ENCODE assay signal across 8 mouse cellular contexts in genomic region chr10:61694870-61695670, GRCm38 (mm10). TPM values are rescaled to one million over a fixed set of nuclear protein-coding genes. Genes with fewer than 3 reads are reported as not detected.
DNase-seq lines count a peak whose midpoint lies in the region; ATAC-seq and TF ChIP-seq lines count a peak whose summit lies in the region.

Gene Tysnd1 (plus strand): TSS chr10:61695514.

- H3K79me2 ChIP-seq in C2C12 (ENCODE audit: control insufficient read depth, insufficient read depth) (peaks cover 13% of the 10 kb centered on the region), myocyte (ENCODE audit: control insufficient read depth, insufficient read depth) (no peaks in the 10 kb centered on the region)
- H3K79me2 ChIP-seq in liver, adult 2 months (ENCODE audit: control insufficient read depth, insufficient read depth, low read length) = peaks cover 15% of the 10 kb centered on the region

- H3K27me3 ChIP-seq in C2C12 (ENCODE audit: control insufficient read depth, insufficient read depth, insufficient read length) = no peaks in the 10 kb centered on the region
- H3K27me3 ChIP-seq in erythroblast, embryonic 14.5 days (ENCODE audit: control insufficient read depth) = no peaks in the 10 kb centered on the region
- H3K27me3 ChIP-seq in heart, embryonic 11.5 days (ENCODE audit: control insufficient read depth, insufficient read depth, low read length) = no peaks in the 10 kb centered on the region
- H3K27me3 ChIP-seq in kidney, embryonic 16.5 days (ENCODE audit: insufficient read depth, low read length) = no peaks in the 10 kb centered on the region
- no peaks in the 10 kb centered on the region for H3K27me3 ChIP-seq in liver, adult 2 months (ENCODE audit: control insufficient read depth, insufficient read depth, low read length)
- peaks cover 4% of the 10 kb centered on the region for H3K27me3 ChIP-seq in myocyte (ENCODE audit: control insufficient read depth, insufficient read depth, insufficient read length)
- H3K27me3 ChIP-seq in splenic B cell, adult 2 months (ENCODE audit: control insufficient read depth, insufficient read depth, low read length, poor library complexity, severe bottlenecking) = no peaks in the 10 kb centered on the region

- peak within 1 kb of the TSS; percentile 86 for H3K9ac ChIP-seq in heart, embryonic 11.5 days (ENCODE audit: low read depth, low read length)
- peak within 1 kb of the TSS; percentile 77 for H3K9ac ChIP-seq in kidney, embryonic 16.5 days (replicated peaks; ENCODE audit: low read length)
- H3K9ac ChIP-seq in liver, adult 2 months (ENCODE audit: low read depth, low read length) = peak within 1 kb of the TSS; percentile 97

- peaks cover 38% of the 10 kb centered on the region for H3K36me3 ChIP-seq in C2C12 (ENCODE audit: control insufficient read depth, insufficient read depth)
- peaks cover 65% of the 10 kb centered on the region for H3K36me3 ChIP-seq in erythroblast, embryonic 14.5 days (ENCODE audit: control insufficient read depth)
- H3K36me3 ChIP-seq in heart, embryonic 11.5 days (ENCODE audit: control insufficient read depth, insufficient read depth, low read length) = peaks cover 16% of the 10 kb centered on the region
- peaks cover 38% of the 10 kb centered on the region for H3K36me3 ChIP-seq in kidney, embryonic 16.5 days (ENCODE audit: insufficient read depth, low read length)
- peaks cover 20% of the 10 kb centered on the region for H3K36me3 ChIP-seq in liver, adult 2 months (ENCODE audit: control insufficient read depth, insufficient read depth, low read length)
- H3K36me3 ChIP-seq in myocyte (ENCODE audit: control insufficient read depth, insufficient read depth) = peaks cover 22% of the 10 kb centered on the region
- H3K36me3 ChIP-seq in splenic B cell, adult 2 months (ENCODE audit: control insufficient read depth, insufficient read depth, low read length, poor library complexity, severe bottlenecking) = peaks cover 18% of the 10 kb centered on the region

- H3K4me2 ChIP-seq in heart, embryonic 11.5 days = peak within 1 kb of the TSS; percentile 100
- peak within 1 kb of the TSS; percentile 98 for H3K4me2 ChIP-seq in kidney, embryonic 16.5 days (replicated peaks; ENCODE audit: low read depth, low read length)
- peak within 1 kb of the TSS; percentile 66 for H3K4me2 ChIP-seq in myocyte (ENCODE audit: low read depth)

- peak within 1 kb of the TSS; percentile 45 for H3K4me3 ChIP-seq in C2C12 (ENCODE audit: insufficient read depth, poor library complexity, severe bottlenecking)
- H3K4me3 ChIP-seq in erythroblast, embryonic 14.5 days (replicated peaks) = peak within 1 kb of the TSS; percentile 73
- peak within 1 kb of the TSS; percentile 97 for H3K4me3 ChIP-seq in heart, embryonic 11.5 days (ENCODE audit: low read depth, low read length)
- peak within 1 kb of the TSS; percentile 83 for H3K4me3 ChIP-seq in kidney, embryonic 16.5 days (ENCODE audit: low read length)
- H3K4me3 ChIP-seq in liver, adult 2 months (ENCODE audit: insufficient read depth, low read depth, low read length) = peak within 1 kb of the TSS; percentile 88
- peak within 1 kb of the TSS; percentile 33 for H3K4me3 ChIP-seq in myocyte

- no peak for TF ChIP-seq CTCF in C2C12 (IDR thresholded peaks at IDR 0.05; ENCODE audit: control insufficient read depth, insufficient read depth, insufficient read length)
- 0 out of 2 replicates have a peak, but pooled peaks have one; percentile 12 for TF ChIP-seq CTCF in brain, embryonic 14.5 days (IDR thresholded peaks at IDR 0.05; ENCODE audit: borderline replicate concordance, extremely low read depth, insufficient read depth, insufficient read length)
- no peak for TF ChIP-seq CTCF in liver, adult 2 months (IDR thresholded peaks at IDR 0.05; ENCODE audit: low read depth, low read length)

- H3K79me3 ChIP-seq in C2C12 (ENCODE audit: low read depth) = peaks cover 2% of the 10 kb centered on the region

- no peaks in the 10 kb centered on the region for H3K9me3 ChIP-seq in erythroblast, embryonic 14.5 days (ENCODE audit: control insufficient read depth, low read length)
- no peaks in the 10 kb centered on the region for H3K9me3 ChIP-seq in heart, embryonic 11.5 days (replicated peaks; ENCODE audit: control insufficient read depth, low read length)
- no peaks in the 10 kb centered on the region for H3K9me3 ChIP-seq in kidney, embryonic 16.5 days (ENCODE audit: low read length)

- no peak within 1 kb of the TSS for H3K27ac ChIP-seq in heart, embryonic 11.5 days (ENCODE audit: low read depth, low read length)
- H3K27ac ChIP-seq in kidney, embryonic 16.5 days (ENCODE audit: low read length) = no peak within 1 kb of the TSS; the same call in 1 of the 2 replicates
- peak within 1 kb of the TSS; percentile 86 for H3K27ac ChIP-seq in liver, adult 2 months (replicated peaks; ENCODE audit: insufficient read depth, low read depth, low read length)

- H3ac ChIP-seq in C2C12 (ENCODE audit: control insufficient read depth, insufficient read length, low read depth) = peak within 1 kb of the TSS; percentile 77
- peak within 1 kb of the TSS; percentile 51 for H3ac ChIP-seq in myocyte (ENCODE audit: control insufficient read depth, insufficient read length)

- ATAC-seq in heart, embryonic 11.5 days (replicated peaks; ENCODE audit: insufficient number of reproducible peaks, low FRiP score, low TSS enrichment) = peak; percentile 90
- ATAC-seq in kidney, embryonic 16.5 days (ENCODE audit: low FRiP score, low TSS enrichment) = peak; percentile 97

- H3K4me1 ChIP-seq in erythroblast, embryonic 14.5 days (ENCODE audit: control insufficient read depth) = peaks cover 38% of the 10 kb centered on the region
- peaks cover 10% of the 10 kb centered on the region for H3K4me1 ChIP-seq in heart, embryonic 11.5 days (ENCODE audit: control insufficient read depth, insufficient read depth, low read length)
- H3K4me1 ChIP-seq in kidney, embryonic 16.5 days (ENCODE audit: insufficient read depth, low read length) = peaks cover 14% of the 10 kb centered on the region
- peaks cover 6% of the 10 kb centered on the region for H3K4me1 ChIP-seq in liver, adult 2 months (ENCODE audit: control insufficient read depth, insufficient read depth, low read length)

- WGBS in heart, embryonic 11.5 days (ENCODE audit: insufficient replicate concordance) = 1% methylated on average over 42 of the region's 42 CpGs
- WGBS in kidney, embryonic 16.5 days = 0% methylated on average over 42 of the region's 42 CpGs
- WGBS in liver, adult 2 months = 2% methylated on average over 42 of the region's 42 CpGs

- peak; percentile 60; the same call in 1 of the 2 replicates for TF ChIP-seq POLR2A in brain, embryonic 14.5 days (IDR thresholded peaks at IDR 0.05; ENCODE audit: borderline replicate concordance, extremely low read depth, insufficient read depth, insufficient read length, poor library complexity, severe bottlenecking)
- TF ChIP-seq POLR2A in liver, adult 2 months (IDR thresholded peaks at IDR 0.05; ENCODE audit: extremely low read depth, insufficient read depth, low read length) = peak; percentile 77
- TF ChIP-seq POLR2A in myocyte (IDR thresholded peaks at IDR 0.05; ENCODE audit: insufficient read length, low read depth) = peak; percentile 48

- DNase-seq in brain, embryonic 14.5 days (ENCODE audit: low read depth) = peak; percentile 99
- peak; percentile 93 for DNase-seq in liver, adult 2 months (ENCODE audit: extremely low read depth, low read depth, low spot score)
- DNase-seq in splenic B cell, adult 2 months (ENCODE audit: low read depth, low spot score) = peak; percentile 95

TF ChIP-seq in C2C12, 6 proteins besides CTCF, POLR2A, EP300 and RAD21:
- no peak for TF ChIP-seq MYOG (IDR thresholded peaks at IDR 0.05; ENCODE audit: control insufficient read depth, extremely low read depth, insufficient read length)
- TF ChIP-seq MAX (IDR thresholded peaks at IDR 0.05) = no peak
- TF ChIP-seq MYOD1 (IDR thresholded peaks at IDR 0.05; ENCODE audit: control insufficient read depth, insufficient read length, low read depth) = no peak

TF ChIP-seq in myocyte, 11 proteins besides CTCF, POLR2A, EP300 and RAD21:
- TF ChIP-seq TCF3 (IDR thresholded peaks at IDR 0.05; ENCODE audit: insufficient read length, low read depth) (no peak), SRF (IDR thresholded peaks at IDR 0.05; ENCODE audit: control insufficient read depth, insufficient read length, low read depth) (peak; percentile 84)
TF ChIP-seq in myocyte: peak in this region for 1.

RNA-seq across cellular contexts. Expression of gene Tysnd1, which starts in this region (rescaled TPM):
- polyA plus RNA-seq in C2C12 (2012; fragmentation: generic; extraction: Trizol) = 20.3 TPM
- 42.7 and 49.4 TPM in 2 replicates for polyA plus RNA-seq in brain, embryonic 14.5 days (2012; rRNA removed)
- 5.6 and 8.3 TPM in 2 replicates for polyA plus RNA-seq in erythroblast, embryonic 14.5 days (2012)
- 24.5 and 25.1 TPM in 2 replicates for polyA plus RNA-seq in heart, embryonic 11.5 days (2014; fragmentation: Nextera tagmentation; extraction: Ambion mirVana)
- 31.2 and 37.0 TPM in 2 replicates for polyA plus RNA-seq in kidney, embryonic 16.5 days (2015; fragmentation: Nextera tagmentation; extraction: Ambion mirVana)
- total RNA-seq in liver, adult 2 months (2014; rRNA removed) = 26.8 and 31.3 TPM in 2 replicates
- polyA plus RNA-seq in liver, adult 2 months (2012; rRNA removed) = 111 and 123 TPM in 2 replicates
- polyA plus RNA-seq in myocyte (2012; fragmentation: generic; extraction: Trizol) = 25.3 TPM

Comparison
In these comparisons a context has a peak if more than half of its experiments do, and no peak if none do; other contexts are left out.
1. H3K4me3 ChIP-seq: peak in every context shown above with its lines; median percentile 97 in heart, embryonic 11.5 days; 88 in liver, adult 2 months; 83 in kidney, embryonic 16.5 days; 73 in erythroblast, embryonic 14.5 days; 45 in C2C12; 33 in myocyte.